Mouse (Mus musculus) c-Kit-negative CD71-positive TER-119-positive erythroid progenitor cells, embryonic 14.5 days (primary cell): ENCODE measurements around the gene Acvr1b.

ENCODE experiments used
- DNase-seq: peaks from one replicate; pipeline ENCODE4 v3.0.0-alpha.2; 2013; ENCODE audit warnings: low read depth, low spot score

Gene Acvr1b

GRCm38 (mm10) chr15:101175131-101175460, 1.2 kb downstream of the Acvr1b start:
- DNase-seq: no peak

- no peak for DNase-seq
Observed at GRCm38 (mm10) chr15:101175613-101176283, 1.9 kb downstream of the Acvr1b start.

GRCm38 (mm10) chr15:101176284-101176680, 2.4 kb downstream of the Acvr1b start:
- DNase-seq: no peak

- DNase-seq: no peak
Observed at GRCm38 (mm10) chr15:101176795-101177691, 3.2 kb downstream of the Acvr1b start.

GRCm38 (mm10) chr15:101180363-101181105, 6.7 kb downstream of the Acvr1b start:
- DNase-seq: no peak

GRCm38 (mm10) chr15:101181106-101181466, 7.2 kb downstream of the Acvr1b start:
- no peak for DNase-seq

- no peak for DNase-seq
Observed at GRCm38 (mm10) chr15:101181500-101181899, 7.6 kb downstream of the Acvr1b start.

GRCm38 (mm10) chr15:101182676-101183075, 8.8 kb downstream of the Acvr1b start:
- DNase-seq: no peak

- no peak for DNase-seq
Observed at GRCm38 (mm10) chr15:101184300-101184699, 10.4 kb downstream of the Acvr1b start.

- DNase-seq: no peak
Observed at GRCm38 (mm10) chr15:101185549-101185948, 11.7 kb downstream of the Acvr1b start.

- DNase-seq: no peak
Observed at GRCm38 (mm10) chr15:101187907-101188306, 14.0 kb downstream of the Acvr1b start.

GRCm38 (mm10) chr15:101189981-101190761, 16.3 kb downstream of the Acvr1b start:
- no peak for DNase-seq

- DNase-seq: no peak
Observed at GRCm38 (mm10) chr15:101190762-101191150, 16.9 kb downstream of the Acvr1b start.

- no peak for DNase-seq
Observed at GRCm38 (mm10) chr15:101191459-101192259, 17.8 kb downstream of the Acvr1b start.

GRCm38 (mm10) chr15:101192260-101192640, 18.4 kb downstream of the Acvr1b start:
- DNase-seq: no peak

- no peak for DNase-seq
Observed at GRCm38 (mm10) chr15:101192651-101193050, 18.8 kb downstream of the Acvr1b start.

- no peak for DNase-seq
Observed at GRCm38 (mm10) chr15:101193971-101194370, 20.1 kb downstream of the Acvr1b start.

- no peak for DNase-seq
Observed at GRCm38 (mm10) chr15:101194951-101195823, 21.3 kb downstream of the Acvr1b start.

- DNase-seq: no peak
Observed at GRCm38 (mm10) chr15:101196079-101196795, 22.4 kb downstream of the Acvr1b start.
